Mouse (Mus musculus): ENCODE results near the gene Marveld1. TPM values are rescaled to one million over a fixed set of nuclear protein-coding genes. Genes with fewer than 3 reads are reported as not detected.

The Marveld1 gene
- polyA plus RNA-seq, 1 experiment from 2014 or later: 16.1 TPM

GRCm38 (mm10) chr19:42141998-42142397 lies 5.2 kb upstream of the Marveld1 start:
- H3K9me3 ChIP-seq (replicated peaks): no peaks in the 10 kb centered on the region
- no peak overlapping the region for H3K4me3 ChIP-seq
- ATAC-seq (ENCODE audit: insufficient number of reproducible peaks, low FRiP score): no peak
- no peaks in the 10 kb centered on the region for H3K27me3 ChIP-seq (replicated peaks)
- no peak overlapping the region for H3K27ac ChIP-seq (ENCODE audit: poor library complexity, severe bottlenecking)
- 69% methylated on average over 3 of the region's 3 CpGs for WGBS
- no peaks in the 10 kb centered on the region for H3K36me3 ChIP-seq
- H3K9ac ChIP-seq: no peak overlapping the region
- H3K4me2 ChIP-seq: no peak overlapping the region
- H3K4me1 ChIP-seq (replicated peaks): peaks cover 9% of the 10 kb centered on the region

DNA sequence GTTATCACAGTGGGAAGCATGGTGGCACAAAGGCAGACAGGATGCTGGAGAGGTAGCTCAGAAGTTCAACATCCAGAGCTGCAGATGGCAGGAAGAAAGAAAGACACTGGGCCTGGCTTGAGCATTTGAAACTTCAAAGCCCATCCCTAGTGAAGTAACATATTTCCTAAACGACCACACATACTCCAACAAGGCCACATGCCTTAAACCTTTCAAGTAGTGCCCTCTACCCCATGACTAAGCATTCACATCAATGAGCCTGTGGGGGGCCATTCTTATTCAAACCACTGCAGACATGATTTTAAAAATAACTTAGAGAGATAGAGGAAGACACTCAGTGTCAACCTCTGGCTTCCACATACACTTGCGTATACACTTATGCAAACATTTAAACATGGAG lies 4.4 kb upstream of the Marveld1 start:
- Histone ChIP-seq H3K27ac (ENCODE audit: poor library complexity, severe bottlenecking) (no peak overlapping the region), H3K27me3 (replicated peaks) (no peaks in the 10 kb centered on the region), H3K9ac (no peak overlapping the region), H3K9me3 (replicated peaks) (no peaks in the 10 kb centered on the region), H3K36me3 (no peaks in the 10 kb centered on the region), H3K4me3 (no peak overlapping the region), H3K4me2 (no peak overlapping the region), H3K4me1 (replicated peaks) (peaks cover 11% of the 10 kb centered on the region)
- 69% methylated on average over 2 of the region's 2 CpGs for WGBS
- ATAC-seq (ENCODE audit: insufficient number of reproducible peaks, low FRiP score): no peak

DNA sequence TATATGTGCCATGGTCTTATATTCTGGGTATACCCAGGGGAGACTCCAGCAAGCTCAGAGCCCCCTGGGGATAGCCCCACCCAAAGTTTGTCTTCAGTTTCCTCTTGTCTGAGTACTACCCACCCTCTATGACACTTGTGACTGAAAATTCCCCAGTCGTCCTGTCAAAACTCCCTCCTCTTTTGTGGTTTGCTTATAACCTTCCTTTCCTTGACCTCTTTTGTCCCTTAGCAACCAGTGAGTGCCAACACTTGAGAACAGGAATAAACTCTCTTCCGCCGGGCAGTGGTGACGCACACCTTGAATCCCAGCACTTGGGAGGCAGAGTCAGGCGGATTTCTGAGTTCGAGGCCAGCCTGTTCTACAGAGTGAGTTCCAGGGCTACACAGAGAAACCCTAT lies 3.1 kb upstream of the Marveld1 start:
- Histone ChIP-seq H3K9me3 (replicated peaks) (no peaks in the 10 kb centered on the region), H3K27me3 (replicated peaks) (no peaks in the 10 kb centered on the region), H3K4me3 (no peak overlapping the region), H3K4me2 (no peak overlapping the region), H3K4me1 (replicated peaks) (peaks cover 20% of the 10 kb centered on the region), H3K27ac (ENCODE audit: poor library complexity, severe bottlenecking) (no peak overlapping the region), H3K9ac (no peak overlapping the region), H3K36me3 (no peaks in the 10 kb centered on the region)
- no peak for ATAC-seq (ENCODE audit: insufficient number of reproducible peaks, low FRiP score)
- WGBS: 37% methylated on average over 6 of the region's 6 CpGs

DNA sequence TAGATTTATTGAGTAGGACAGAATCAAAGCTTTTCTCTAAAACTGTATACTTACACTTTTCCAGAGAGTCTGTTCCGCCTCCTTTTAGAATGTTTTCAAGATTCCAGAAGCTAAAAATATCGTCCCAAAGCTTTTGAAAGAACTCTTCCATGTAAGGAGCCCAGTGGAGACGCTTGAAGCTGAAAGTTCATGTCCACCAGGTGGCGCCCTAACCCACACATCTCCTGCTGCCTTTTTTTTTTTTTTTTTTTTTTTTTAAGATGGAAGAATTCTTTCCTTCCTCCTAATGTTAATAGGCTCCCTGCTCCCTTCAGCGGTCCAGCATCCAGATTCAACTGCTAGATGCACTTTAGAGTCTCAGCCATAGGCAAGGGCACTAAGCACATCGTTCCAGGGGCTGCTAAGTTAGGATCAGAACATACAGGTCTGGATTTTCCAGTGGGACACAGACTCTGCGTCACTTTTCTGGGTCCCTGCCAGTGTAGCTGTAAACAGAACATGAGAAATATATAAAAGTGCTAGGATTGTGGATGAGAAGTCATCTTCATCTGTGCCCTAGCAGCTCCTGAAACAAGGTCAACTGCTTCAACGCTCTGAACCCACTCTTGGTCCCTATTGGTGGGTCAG lies 2.5 kb upstream of the Marveld1 start:
- WGBS: 26% methylated on average over 8 of the region's 8 CpGs
- Histone ChIP-seq H3K36me3 (no peaks in the 10 kb centered on the region), H3K27me3 (replicated peaks) (no peaks in the 10 kb centered on the region), H3K27ac (ENCODE audit: poor library complexity, severe bottlenecking) (no peak overlapping the region), H3K9ac (no peak overlapping the region), H3K4me1 (replicated peaks) (peaks cover 26% of the 10 kb centered on the region), H3K4me2 (no peak overlapping the region), H3K9me3 (replicated peaks) (no peaks in the 10 kb centered on the region), H3K4me3 (no peak overlapping the region)
- ATAC-seq (ENCODE audit: insufficient number of reproducible peaks, low FRiP score): no peak

DNA sequence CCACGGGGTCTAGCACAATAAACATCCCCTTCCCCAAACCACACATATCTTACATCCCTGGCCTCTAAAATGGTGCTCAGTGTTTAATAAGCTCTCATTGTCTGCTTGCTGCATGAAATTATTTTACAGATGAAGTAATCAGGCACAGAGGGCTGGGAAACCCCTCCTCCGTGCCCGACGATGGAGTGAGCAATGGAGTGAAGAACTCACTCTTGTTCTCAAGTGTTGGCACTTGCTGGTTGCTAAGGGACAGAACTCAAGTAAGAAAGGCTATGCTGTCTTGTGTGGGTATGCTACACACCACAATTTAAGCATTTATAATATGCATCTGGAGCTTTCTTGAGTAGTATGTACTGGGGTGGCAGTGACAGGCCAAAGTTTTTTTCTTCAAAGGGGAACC lies 2.0 kb upstream of the Marveld1 start:
- no peaks in the 10 kb centered on the region for H3K9me3 ChIP-seq (replicated peaks)
- 51% methylated on average over 4 of the region's 4 CpGs for WGBS
- H3K4me3 ChIP-seq: no peak overlapping the region
- H3K27me3 ChIP-seq (replicated peaks): no peaks in the 10 kb centered on the region
- no peak for ATAC-seq (ENCODE audit: insufficient number of reproducible peaks, low FRiP score)
- no peak overlapping the region for H3K27ac ChIP-seq (ENCODE audit: poor library complexity, severe bottlenecking)
- H3K36me3 ChIP-seq: no peaks in the 10 kb centered on the region
- H3K9ac ChIP-seq: no peak overlapping the region
- peaks cover 31% of the 10 kb centered on the region for H3K4me1 ChIP-seq (replicated peaks)
- H3K4me2 ChIP-seq: no peak overlapping the region

DNA sequence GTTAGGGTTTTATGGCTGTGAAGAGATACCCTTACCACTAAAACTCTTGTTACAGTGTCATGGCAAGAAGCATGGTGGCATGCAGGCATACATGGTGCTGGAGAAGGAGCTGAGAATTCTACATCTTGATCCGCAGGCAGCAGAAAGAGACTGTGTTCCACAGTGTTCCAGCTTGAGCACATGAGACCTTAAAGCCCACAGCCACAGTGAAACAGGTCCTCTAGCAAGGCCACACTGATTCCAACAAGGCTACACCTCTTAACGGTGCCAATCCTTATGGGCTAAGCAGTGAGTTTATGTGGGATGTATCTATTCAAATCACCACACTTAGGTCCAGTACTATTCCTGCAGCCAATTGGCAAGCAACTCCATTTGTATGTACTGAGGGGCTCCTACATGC lies 1.5 kb upstream of the Marveld1 start:
- H3K36me3 ChIP-seq: peaks cover 2% of the 10 kb centered on the region
- H3K4me3 ChIP-seq: no peak overlapping the region
- H3K27me3 ChIP-seq (replicated peaks): no peaks in the 10 kb centered on the region
- peaks cover 36% of the 10 kb centered on the region for H3K4me1 ChIP-seq (replicated peaks)
- no peak overlapping the region for H3K4me2 ChIP-seq
- ATAC-seq (ENCODE audit: insufficient number of reproducible peaks, low FRiP score): no peak
- WGBS: 88% methylated on average over 2 of the region's 2 CpGs
- no peak overlapping the region for H3K9ac ChIP-seq
- H3K27ac ChIP-seq (ENCODE audit: poor library complexity, severe bottlenecking): no peak overlapping the region
- no peaks in the 10 kb centered on the region for H3K9me3 ChIP-seq (replicated peaks)

DNA sequence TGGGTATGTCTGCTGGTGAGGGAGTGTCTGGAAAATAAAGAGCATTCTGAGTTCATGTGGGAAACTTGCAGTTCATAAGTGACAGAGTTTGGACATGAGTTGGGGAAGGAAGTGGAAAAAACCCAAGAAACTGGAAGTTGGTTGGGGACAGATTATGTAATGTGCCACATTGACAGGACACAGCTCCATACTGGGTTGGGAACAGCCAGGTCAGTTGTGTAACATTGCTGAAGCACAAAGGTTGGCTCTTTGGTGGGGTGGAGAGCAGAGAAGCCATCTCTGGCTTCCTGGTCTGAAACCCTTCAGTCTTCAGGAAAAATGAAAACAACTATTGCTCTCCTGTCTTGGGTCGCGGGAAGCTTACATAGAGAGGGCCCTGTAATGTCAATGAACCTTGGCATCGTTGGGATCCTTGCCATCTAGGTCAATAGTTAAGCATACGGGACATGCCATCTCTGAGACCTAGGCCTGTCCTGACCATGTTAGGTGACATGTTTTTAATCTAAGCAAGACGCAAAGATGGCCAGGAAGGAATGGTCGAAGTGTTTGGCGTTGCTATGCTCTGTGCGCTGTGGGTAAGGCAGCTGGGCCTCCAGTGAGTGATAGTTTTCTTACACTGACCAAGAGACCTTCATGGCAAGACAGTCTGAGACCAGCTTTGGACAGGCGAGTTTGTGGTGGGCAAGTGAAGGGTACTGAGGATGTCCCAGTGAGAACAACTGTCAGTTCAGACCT lies 757 bp upstream of the Marveld1 start:
- Histone ChIP-seq H3K9me3 (replicated peaks) (no peaks in the 10 kb centered on the region), H3K4me2 (peak overlapping the region; percentile 91), H3K36me3 (peaks cover 9% of the 10 kb centered on the region), H3K9ac (peak overlapping the region; percentile 91; the same call in 1 of the 2 replicates), H3K4me1 (replicated peaks) (peaks cover 43% of the 10 kb centered on the region), H3K27ac (ENCODE audit: poor library complexity, severe bottlenecking) (peak overlapping the region; percentile 90), H3K4me3 (no peak overlapping the region), H3K27me3 (replicated peaks) (no peaks in the 10 kb centered on the region)
- ATAC-seq (ENCODE audit: insufficient number of reproducible peaks, low FRiP score): no peak
- WGBS: 90% methylated on average over 9 of the region's 9 CpGs

DNA sequence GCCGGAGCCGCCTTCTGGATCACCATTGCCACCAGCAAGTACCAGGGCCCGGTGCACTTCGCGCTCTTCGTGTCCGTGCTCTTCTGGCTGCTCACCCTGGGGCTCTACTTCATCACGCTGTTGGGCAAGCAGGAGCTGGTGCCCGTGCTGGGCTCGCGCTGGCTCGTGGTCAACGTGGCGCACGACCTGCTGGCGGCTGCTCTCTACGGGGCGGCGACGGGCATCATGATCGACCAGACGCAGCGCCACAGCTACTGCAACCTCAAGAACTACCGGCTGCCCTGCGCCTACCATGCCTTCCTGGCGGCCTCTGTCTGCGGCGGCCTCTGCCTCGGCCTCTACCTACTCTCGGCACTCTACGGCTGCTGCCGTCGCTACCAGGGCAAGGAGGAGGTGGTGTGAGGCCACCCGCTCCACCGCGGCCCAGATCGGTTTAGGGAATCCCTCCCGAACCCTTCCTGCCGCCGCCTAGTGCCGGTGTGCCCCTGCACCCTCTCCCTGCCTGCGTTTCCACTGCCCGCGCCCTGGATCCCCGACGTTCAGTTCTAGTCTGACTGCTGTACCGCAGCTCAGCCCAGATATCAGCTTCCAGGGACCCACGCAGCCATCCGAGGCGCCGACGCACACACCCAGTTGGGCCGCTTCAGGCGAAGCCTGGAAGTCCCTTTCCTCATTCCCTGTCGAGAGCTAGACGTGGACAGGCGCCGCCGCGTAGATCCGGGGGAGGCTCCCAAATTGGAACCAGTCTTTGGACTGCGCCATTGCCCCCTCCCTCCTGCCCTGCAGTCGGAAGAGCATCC lies 769 bp downstream of the Marveld1 start:
- Histone ChIP-seq H3K4me3 (peak overlapping the region; percentile 77), H3K9ac (peak overlapping the region; percentile 91), H3K9me3 (replicated peaks) (no peaks in the 10 kb centered on the region), H3K4me2 (peak overlapping the region; percentile 91), H3K27me3 (replicated peaks) (no peaks in the 10 kb centered on the region), H3K36me3 (peaks cover 12% of the 10 kb centered on the region), H3K27ac (ENCODE audit: poor library complexity, severe bottlenecking) (peak overlapping the region; percentile 90), H3K4me1 (replicated peaks) (peaks cover 48% of the 10 kb centered on the region)
- ATAC-seq (ENCODE audit: insufficient number of reproducible peaks, low FRiP score): peak; percentile 58
- WGBS: under 1% methylated on average over 63 of the region's 63 CpGs

GRCm38 (mm10) chr19:42148569-42148860 lies 1.3 kb downstream of the Marveld1 start:
- Histone ChIP-seq H3K9me3 (replicated peaks) (no peaks in the 10 kb centered on the region), H3K36me3 (peaks cover 12% of the 10 kb centered on the region), H3K27ac (ENCODE audit: poor library complexity, severe bottlenecking) (peak overlapping the region; percentile 90), H3K9ac (peak overlapping the region; percentile 91), H3K4me2 (peak overlapping the region; percentile 91), H3K27me3 (replicated peaks) (no peaks in the 10 kb centered on the region), H3K4me1 (replicated peaks) (peaks cover 48% of the 10 kb centered on the region), H3K4me3 (peak overlapping the region; percentile 77)
- no peak; the same call in 1 of the 2 replicates for ATAC-seq (ENCODE audit: insufficient number of reproducible peaks, low FRiP score)
- WGBS: 8% methylated on average over 7 of the region's 7 CpGs

DNA sequence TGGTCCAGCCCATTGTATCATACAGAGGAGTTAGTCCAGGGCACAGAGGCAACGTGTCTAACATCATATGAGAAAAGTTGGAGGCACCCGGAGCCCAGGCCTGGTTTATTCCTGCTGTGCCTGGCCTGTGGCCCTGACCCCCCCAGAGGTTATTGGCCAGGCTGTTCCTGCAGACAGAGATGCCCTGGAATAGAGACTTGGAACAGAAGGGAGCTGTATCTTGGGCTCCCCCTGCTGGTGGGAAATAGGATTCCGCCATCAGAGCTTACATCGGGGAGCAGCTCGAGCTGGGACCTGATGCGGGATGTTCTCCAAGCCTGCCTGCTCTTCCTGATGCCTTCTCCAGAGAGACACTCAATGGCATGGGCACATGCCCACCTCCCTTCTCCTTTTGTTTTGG lies 4.8 kb downstream of the Marveld1 start:
- 5% methylated on average over 6 of the region's 6 CpGs for WGBS
- Histone ChIP-seq H3K9me3 (replicated peaks) (no peaks in the 10 kb centered on the region), H3K4me3 (no peak overlapping the region), H3K4me2 (no peak overlapping the region), H3K36me3 (peaks cover 12% of the 10 kb centered on the region), H3K4me1 (replicated peaks) (peaks cover 39% of the 10 kb centered on the region), H3K9ac (no peak overlapping the region), H3K27me3 (replicated peaks) (no peaks in the 10 kb centered on the region), H3K27ac (ENCODE audit: poor library complexity, severe bottlenecking) (peak overlapping the region; percentile 1; the same call in 1 of the 2 replicates)
- ATAC-seq (ENCODE audit: insufficient number of reproducible peaks, low FRiP score): no peak

DNA sequence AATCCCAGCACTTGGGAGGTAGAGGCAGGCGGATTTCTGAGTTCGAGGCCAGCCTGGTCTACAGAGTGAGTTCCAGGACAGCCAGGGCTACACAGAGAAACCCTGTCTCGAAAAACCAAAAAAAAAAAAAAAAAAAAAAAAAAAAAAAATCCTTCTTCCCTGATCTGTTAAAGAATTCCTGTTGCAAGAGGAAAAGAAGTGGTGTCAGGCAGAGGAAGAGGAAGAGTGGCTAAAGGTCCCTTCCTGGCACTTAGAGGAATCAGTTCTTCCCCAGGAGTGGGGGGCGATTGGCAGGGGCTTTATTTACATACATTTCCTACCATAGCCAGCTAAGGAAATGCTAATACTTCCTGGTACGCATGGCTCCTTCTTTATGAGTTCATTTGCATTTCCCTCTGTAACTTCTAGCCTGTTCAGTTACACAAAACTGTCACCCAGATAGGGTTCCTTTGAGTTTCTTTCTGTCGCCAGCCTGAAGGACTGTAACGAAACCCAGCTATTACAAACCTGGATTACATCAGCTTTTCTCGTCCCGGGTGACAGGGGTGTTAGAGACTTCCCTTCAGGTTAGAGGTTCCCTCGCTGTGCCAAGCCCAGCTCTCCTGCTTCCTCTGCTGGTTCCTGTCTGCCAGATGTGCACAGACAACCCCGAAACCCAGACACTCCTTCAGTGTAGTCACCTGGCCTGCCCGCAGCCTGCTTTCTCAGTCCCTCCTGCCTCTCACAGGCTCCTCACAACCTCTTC lies 10.5 kb downstream of the Marveld1 start:
- Histone ChIP-seq H3K4me1 (replicated peaks) (peaks cover 14% of the 10 kb centered on the region), H3K4me3 (no peak overlapping the region), H3K9ac (0 out of 2 replicates have a peak overlapping the region, but pooled peaks have one; percentile 0), H3K27me3 (replicated peaks) (no peaks in the 10 kb centered on the region), H3K27ac (ENCODE audit: poor library complexity, severe bottlenecking) (no peak overlapping the region), H3K4me2 (peak overlapping the region; percentile 18; the same call in 1 of the 2 replicates), H3K36me3 (0 out of 2 replicates have a peak, but pooled peaks cover 2% of the 10 kb centered on the region), H3K9me3 (replicated peaks) (no peaks in the 10 kb centered on the region)
- no peak for ATAC-seq (ENCODE audit: insufficient number of reproducible peaks, low FRiP score)
- 36% methylated on average over 12 of the region's 12 CpGs for WGBS

Data from heart, embryonic 12.5 days (tissue).